11 mouse cellular contexts compared by ENCODE assay signal in the genomic region with DNA sequence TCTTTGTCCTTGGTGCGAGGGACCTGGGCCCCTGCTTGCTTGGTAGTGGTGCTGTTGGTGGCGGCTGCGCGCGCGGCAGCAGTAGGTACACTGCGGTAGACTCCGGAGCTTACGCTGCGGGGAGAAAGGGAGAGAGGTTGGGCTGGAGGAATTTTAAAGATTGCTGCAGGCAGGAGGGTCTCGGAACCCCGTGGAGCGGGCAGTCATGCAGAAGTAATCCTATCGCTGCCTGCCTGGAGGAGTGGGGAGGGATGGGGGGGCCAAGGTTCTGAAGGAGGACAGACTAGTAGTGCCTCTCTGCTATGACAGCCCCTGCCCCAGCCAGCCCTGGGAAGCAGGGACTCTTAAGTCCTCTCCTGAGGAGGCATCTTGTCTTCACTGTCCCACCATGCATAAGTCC. TPM values are rescaled to one million over a fixed set of nuclear protein-coding genes. Genes with fewer than 3 reads are reported as not detected.
A peak's percentile ranks its signal among the peaks of the same experiment; 100 is the strongest.
DNase-seq lines count a peak whose midpoint lies in the region; ATAC-seq and TF ChIP-seq lines count a peak whose summit lies in the region.
"Had no signal": no experiment of that assay in that cellular context is flagged by ENCODE, and none has a peak within 500 bp of the region (broad histone marks: within the 10 kb centered on the region; RNA-seq: fewer than 3 reads in every experiment).

No protein-coding gene starts in this region.

- no peaks in the 10 kb centered on the region for H3K9me3 ChIP-seq in lung, embryonic 14.5 days (ENCODE audit: low read depth, low read length)
- no peaks in the 10 kb centered on the region for H3K9me3 ChIP-seq in hindbrain, postnatal 0 days (ENCODE audit: low read length)
- H3K9me3 ChIP-seq in neural tube, embryonic 14.5 days (ENCODE audit: control insufficient read depth, low read length) = no peaks in the 10 kb centered on the region
- H3K9me3 ChIP-seq: liver, embryonic 13.5 days had no signal

- ATAC-seq in lung, embryonic 14.5 days (ENCODE audit: insufficient read depth) = no peak
- no peak for ATAC-seq in hindbrain, postnatal 0 days
- no peak for ATAC-seq in neural tube, embryonic 14.5 days (ENCODE audit: low read depth)

- H3K27ac ChIP-seq in lung, embryonic 14.5 days (ENCODE audit: low read depth) = no peak overlapping the region; the same call in 1 of the 2 replicates
- peak overlapping the region; percentile 12; the same call in 1 of the 2 replicates for H3K27ac ChIP-seq in hindbrain, postnatal 0 days
- H3K27ac ChIP-seq in neural tube, embryonic 14.5 days (ENCODE audit: low read depth, low read length) = peak overlapping the region; percentile 60
- H3K27ac ChIP-seq: liver, embryonic 13.5 days had no signal

- H3K4me3 ChIP-seq in lung, embryonic 14.5 days (ENCODE audit: low read depth, low read length) = no peak overlapping the region
- H3K4me3 ChIP-seq in hindbrain, postnatal 0 days (ENCODE audit: low read length) = peak overlapping the region; percentile 11
- H3K4me3 ChIP-seq in neural tube, embryonic 14.5 days (ENCODE audit: low read depth, low read length) = no peak overlapping the region
- H3K4me3 ChIP-seq: liver, embryonic 13.5 days had no signal

- peaks cover 64% of the 10 kb centered on the region for H3K4me1 ChIP-seq in lung, embryonic 14.5 days (ENCODE audit: insufficient read depth)
- H3K4me1 ChIP-seq in hindbrain, postnatal 0 days (ENCODE audit: insufficient read depth, low read length) = peaks cover 65% of the 10 kb centered on the region
- peaks cover 73% of the 10 kb centered on the region for H3K4me1 ChIP-seq in neural tube, embryonic 14.5 days (ENCODE audit: control insufficient read depth, insufficient read depth, low read length)

- WGBS in lung, embryonic 14.5 days = 32% methylated on average over 14 of the region's 14 CpGs
- 3% methylated on average over 14 of the region's 14 CpGs for WGBS in hindbrain, postnatal 0 days
- 11% methylated on average over 14 of the region's 14 CpGs for WGBS in neural tube, embryonic 14.5 days

- H3K4me2 ChIP-seq in lung, embryonic 14.5 days = peak overlapping the region; percentile 10; the same call in 1 of the 2 replicates
- peak overlapping the region; percentile 49 for H3K4me2 ChIP-seq in hindbrain, postnatal 0 days (ENCODE audit: low read depth, low read length)
- H3K4me2 ChIP-seq in neural tube, embryonic 14.5 days (ENCODE audit: low read depth, low read length) = peak overlapping the region; percentile 34
- H3K4me2 ChIP-seq: liver, embryonic 13.5 days had no signal

- no peaks in the 10 kb centered on the region for H3K27me3 ChIP-seq in lung, embryonic 14.5 days (ENCODE audit: insufficient read depth, low read length)
- H3K27me3 ChIP-seq in hindbrain, postnatal 0 days (ENCODE audit: insufficient read depth, low read length) = no peaks in the 10 kb centered on the region
- no peaks in the 10 kb centered on the region for H3K27me3 ChIP-seq in neural tube, embryonic 14.5 days (ENCODE audit: control insufficient read depth, insufficient read depth, low read length)
- H3K27me3 ChIP-seq: liver, embryonic 13.5 days had no signal

- TF ChIP-seq CTCF in lung, embryonic 14.5 days (IDR thresholded peaks at IDR 0.05; ENCODE audit: low read depth) = no peak
- no peak for TF ChIP-seq CTCF in hindbrain, postnatal 0 days (IDR thresholded peaks at IDR 0.05; ENCODE audit: low read depth)

- H3K36me3 ChIP-seq in lung, embryonic 14.5 days (ENCODE audit: insufficient read depth) = peaks cover 17% of the 10 kb centered on the region; the same call in 1 of the 2 replicates
- H3K36me3 ChIP-seq in hindbrain, postnatal 0 days (ENCODE audit: insufficient read depth, low read length) = no peaks in the 10 kb centered on the region; the same call in 1 of the 2 replicates
- H3K36me3 ChIP-seq in neural tube, embryonic 14.5 days (ENCODE audit: control insufficient read depth, insufficient read depth, low read length) = no peaks in the 10 kb centered on the region
- H3K36me3 ChIP-seq: liver, embryonic 13.5 days had no signal

- peak overlapping the region; percentile 16; the same call in 1 of the 2 replicates for H3K9ac ChIP-seq in lung, embryonic 14.5 days
- H3K9ac ChIP-seq in hindbrain, postnatal 0 days (replicated peaks; ENCODE audit: low read length) = peak overlapping the region; percentile 40; the same call in 1 of the 2 replicates
- peak overlapping the region; percentile 44 for H3K9ac ChIP-seq in neural tube, embryonic 14.5 days (replicated peaks; ENCODE audit: low read depth, low read length)
- H3K9ac ChIP-seq: liver, embryonic 13.5 days had no signal

- DNase-seq in cerebellum, postnatal 10 days = peak; percentile 67 to 69
- no peak for DNase-seq in cerebellum, adult 9-10 months
- DNase-seq in lung, embryonic 14.5 days = no peak
- DNase-seq in lung, postnatal 10 days = no peak
- peak; percentile 36 for DNase-seq in hindbrain, postnatal 0 days (ENCODE audit: low spot score)
- no peak for DNase-seq in thymus, postnatal 14 days
- no peak for DNase-seq in right cerebral cortex, adult 2 months (ENCODE audit: low spot score in 2 of 2)
- DNase-seq: adrenal gland, postnatal 36 days; liver, embryonic 13.5 days; right cerebral cortex, postnatal 25 days had no signal

RNA-seq across cellular contexts. Expression of a gene that starts 11.2 kb away (rescaled TPM):
- 10.2 and 10.5 TPM in 2 replicates for polyA plus RNA-seq in lung, embryonic 14.5 days (2014; fragmentation: Nextera tagmentation; extraction: Ambion mirVana)
- 88.2 and 106 TPM in 2 replicates for total RNA-seq in hindbrain, postnatal 0 days (2014; rRNA removed)
- 9.7 and 10.8 TPM in 2 replicates for polyA plus RNA-seq in hindbrain, postnatal 0 days (2015; fragmentation: Nextera tagmentation; extraction: Ambion mirVana)
- 12.2 and 13.1 TPM in 2 replicates for polyA plus RNA-seq in neural tube, embryonic 14.5 days (2014; fragmentation: Nextera tagmentation; extraction: Ambion mirVana)

RNA-seq across cellular contexts. Expression of a gene that starts 48.3 kb away (rescaled TPM):
- polyA plus RNA-seq in lung, embryonic 14.5 days (2014; fragmentation: Nextera tagmentation; extraction: Ambion mirVana) = 0.46 and 0.66 TPM in 2 replicates
- 0.07 and 0.73 TPM in 2 replicates for total RNA-seq in hindbrain, postnatal 0 days (2014; rRNA removed)
- 0.19 and 0.39 TPM in 2 replicates for polyA plus RNA-seq in hindbrain, postnatal 0 days (2015; fragmentation: Nextera tagmentation; extraction: Ambion mirVana)
- polyA plus RNA-seq in neural tube, embryonic 14.5 days (2014; fragmentation: Nextera tagmentation; extraction: Ambion mirVana) = not detected in 2 replicates

Comparison
In these comparisons a context has a peak if more than half of its experiments do, and no peak if none do; other contexts are left out.
1. DNase-seq: peak in cerebellum, postnatal 10 days (2 of 2) and hindbrain, postnatal 0 days (single experiment); none in cerebellum, adult 9-10 months (single experiment), lung, embryonic 14.5 days (single experiment), lung, postnatal 10 days (single experiment), thymus, postnatal 14 days (single experiment) and right cerebral cortex, adult 2 months (0 of 2).
2. Peak in every context shown above with its lines, with median percentiles within 50 percentile points of each other: H3K4me2 ChIP-seq and H3K9ac ChIP-seq.